Mouse (Mus musculus) mature B cell (primary cell): ENCODE measurements at regions not wholly inside any gene's neighbourhood (a gene's known extent, or its start where the extent isn't known, plus 50 kb on each side); places are given as distances from the start of the nearest gene placed in this dataset.

ENCODE experiments used
- in situ Hi-C: fragments of 300-500 bp; cut with MboI; formaldehyde crosslinking; loops from 2 replicates; pipeline ENCODE4 v1.14.3; 2019

DNA sequence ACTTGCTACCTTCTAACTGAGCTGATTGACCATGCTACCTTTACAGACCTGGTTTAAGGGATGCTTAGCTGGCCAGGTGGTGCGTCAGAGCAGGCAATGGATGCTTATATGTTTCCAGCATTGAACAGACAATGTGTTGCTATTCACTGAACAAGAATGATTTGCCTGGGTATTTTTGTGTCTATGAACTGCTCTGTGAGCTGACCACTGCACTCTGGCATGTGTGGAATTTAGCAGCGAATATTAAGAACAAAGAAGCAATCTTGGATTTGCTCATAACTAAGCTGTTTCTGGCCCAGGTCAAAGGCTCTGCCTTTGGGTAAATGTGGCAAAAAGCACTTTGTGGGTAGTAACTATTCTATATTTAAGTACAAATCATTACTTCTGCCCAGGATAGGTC is 58.3 kb upstream of the Ccdc39 start:
- in situ Hi-C loops = no loop called here

DNA sequence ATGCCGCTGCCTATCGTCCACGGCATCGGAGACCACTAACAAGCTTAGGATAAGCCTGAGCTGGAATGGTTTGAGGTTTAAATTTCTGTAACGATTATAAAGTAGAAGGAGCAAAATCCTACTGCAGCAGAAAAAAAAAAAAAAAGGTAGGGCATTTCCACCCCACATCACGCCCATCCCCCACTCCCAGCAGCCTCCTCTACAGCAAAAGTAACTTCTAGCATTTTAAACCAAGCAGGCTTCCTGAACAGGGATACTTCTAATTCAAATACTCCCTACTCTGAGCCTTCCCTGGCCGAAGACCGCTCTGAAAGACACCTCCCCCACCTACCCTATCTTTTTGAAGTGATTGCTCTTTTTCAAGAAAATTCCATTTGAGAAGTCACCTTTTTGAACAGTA is 59.2 kb upstream of the Ccdc39 start:
- in situ Hi-C loops = no loop called here

- in situ Hi-C loops = no loop called here
Measured at GRCm38 (mm10) chr3:33903816-33904215, 59.7 kb upstream of the Ccdc39 start.

DNA sequence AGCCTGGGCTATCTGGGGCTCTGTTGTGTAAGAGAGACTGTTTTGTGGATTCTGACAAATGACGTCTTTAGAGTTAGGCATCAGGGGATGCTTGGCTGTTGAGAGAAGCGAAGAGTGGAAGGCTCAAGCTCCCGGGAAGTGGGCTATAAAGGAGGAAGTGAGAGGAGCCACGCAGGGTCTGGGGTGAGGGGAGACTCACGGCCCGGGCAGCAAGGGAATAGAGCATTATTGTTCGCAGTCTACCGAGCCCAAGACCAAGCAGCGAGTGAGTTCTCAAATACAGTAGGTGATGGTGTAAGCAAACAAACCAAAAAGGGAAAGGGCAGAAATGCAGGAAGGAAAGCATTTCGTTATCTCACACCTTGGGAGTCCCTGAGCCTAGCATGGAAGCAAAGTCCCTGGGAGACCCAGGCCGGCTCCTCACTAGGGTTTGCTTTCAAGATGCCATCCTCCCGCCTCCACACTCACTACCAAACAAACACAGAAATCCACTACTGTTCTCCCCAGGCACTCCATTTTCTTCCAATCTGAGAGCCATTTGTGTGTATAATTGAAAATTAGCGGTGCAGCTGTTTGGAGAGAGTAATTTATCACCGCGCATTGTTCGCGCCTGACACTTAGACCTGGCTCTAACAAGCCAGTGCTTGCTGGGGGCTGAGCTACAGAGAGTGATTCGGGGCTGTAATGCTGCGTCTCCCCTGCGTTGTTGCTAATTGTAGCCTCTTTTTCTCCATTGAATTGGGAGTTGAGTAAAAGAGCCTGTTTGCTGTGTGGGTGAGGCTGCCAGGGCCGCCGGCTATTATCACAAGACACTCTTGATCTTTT is 61.0 kb upstream of the Ccdc39 start:
- in situ Hi-C loops = no loop called here

DNA sequence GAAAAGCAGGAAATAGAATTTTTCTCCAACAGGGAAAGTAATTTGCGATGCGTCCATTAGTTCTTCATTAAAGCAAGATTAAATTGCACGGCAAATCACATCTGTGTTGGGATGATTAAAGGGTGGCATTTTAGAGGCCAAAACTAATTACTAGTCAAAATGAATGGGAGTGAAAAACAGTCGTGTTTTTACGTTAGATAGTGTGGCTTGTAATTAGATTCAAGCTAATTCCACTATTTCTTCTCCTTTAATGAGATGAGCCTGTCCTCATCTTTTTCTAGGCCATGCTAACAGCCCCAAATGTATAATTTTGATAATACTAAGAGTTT is 61.5 kb upstream of the Ccdc39 start:
- in situ Hi-C loops = no loop called here

GRCm38 (mm10) chr3:33907061-33907460 is 63.0 kb upstream of the Ccdc39 start:
- in situ Hi-C loops = no loop called here

GRCm38 (mm10) chr3:33911559-33911958 is 67.4 kb upstream of the Ccdc39 start:
- in situ Hi-C loops = no loop called here

- in situ Hi-C loops = no loop called here
Measured at GRCm38 (mm10) chr3:33913470-33913869, 69.4 kb upstream of the Ccdc39 start.

DNA sequence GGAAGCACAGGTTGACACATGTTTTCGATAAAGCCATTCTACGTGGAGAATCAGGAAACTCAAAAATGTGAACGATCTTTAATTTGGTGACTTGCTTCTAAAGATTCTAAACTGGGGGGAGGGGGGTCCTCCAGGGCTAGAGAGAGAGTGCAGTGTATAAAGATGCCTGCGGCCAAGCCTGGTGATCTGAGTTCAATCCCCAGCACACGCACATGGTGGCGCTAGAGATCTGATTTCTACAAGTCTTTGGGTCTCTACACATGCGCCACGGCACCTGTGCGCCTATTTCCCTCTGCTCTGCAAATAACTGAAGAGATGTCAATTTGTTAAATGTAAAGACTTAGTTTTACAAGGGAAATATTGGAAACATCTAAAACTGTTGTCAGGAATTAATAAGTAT is 70.3 kb upstream of the Ccdc39 start:
- in situ Hi-C loops = no loop called here

DNA sequence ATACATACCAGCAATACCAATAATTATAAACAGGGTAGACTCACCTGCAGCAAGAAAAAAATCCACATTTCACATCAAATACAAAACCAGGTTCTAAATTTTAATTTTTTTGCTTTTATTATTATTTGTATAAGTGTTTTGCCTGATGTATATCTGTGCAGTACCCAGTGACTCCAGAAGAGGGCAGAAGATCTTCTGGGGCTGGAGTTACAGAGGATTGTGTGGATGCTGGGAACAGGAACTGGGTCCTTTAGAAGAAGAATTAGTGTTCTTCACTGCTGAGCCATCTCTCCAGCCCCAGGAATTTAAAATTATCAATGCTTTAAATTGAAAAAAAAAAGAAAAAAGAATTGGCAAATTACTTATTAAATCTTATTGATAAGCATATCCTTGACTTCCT is 71.7 kb upstream of the Ccdc39 start:
- in situ Hi-C loops = no loop called here

DNA sequence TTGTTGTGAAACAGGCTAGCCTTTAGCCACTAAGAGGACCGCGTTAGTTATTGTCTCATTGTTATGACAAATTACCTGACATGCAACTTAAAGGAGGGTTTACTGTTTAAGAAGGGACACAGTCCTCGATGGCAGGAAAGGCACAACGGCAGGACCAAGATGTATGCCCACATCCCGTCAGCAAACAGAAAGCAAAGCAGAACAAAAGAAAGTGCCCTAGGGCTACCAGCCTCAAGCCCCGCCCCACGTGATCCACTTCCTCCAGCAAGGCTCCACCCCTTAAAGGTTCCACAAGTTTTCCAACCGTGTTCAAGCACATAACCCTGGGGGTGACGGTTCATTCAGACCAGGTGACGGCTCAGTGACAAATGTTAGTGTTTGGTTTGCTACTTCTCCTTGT is 72.2 kb upstream of the Ccdc39 start:
- in situ Hi-C loops = no loop called here

DNA sequence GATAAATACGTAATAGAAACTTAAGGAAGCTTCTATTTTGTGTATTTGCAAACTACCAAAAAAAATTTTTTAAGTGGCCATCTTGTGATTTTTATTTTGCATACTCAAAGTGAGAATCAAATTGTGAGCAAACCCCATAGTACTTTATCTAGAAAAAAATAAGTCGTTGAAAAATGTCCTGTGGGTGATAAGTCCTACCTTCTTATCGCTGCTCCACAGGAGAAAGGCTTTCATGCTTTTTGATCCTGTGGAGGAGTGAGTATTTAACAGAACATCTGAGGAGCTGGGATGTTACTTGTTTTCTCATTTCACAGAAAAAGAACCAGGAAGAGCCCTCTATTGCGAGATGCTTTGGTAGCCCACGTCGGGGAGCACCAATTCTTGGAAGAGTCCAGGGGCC is 72.7 kb upstream of the Ccdc39 start:
- in situ Hi-C loops = no loop called here

DNA sequence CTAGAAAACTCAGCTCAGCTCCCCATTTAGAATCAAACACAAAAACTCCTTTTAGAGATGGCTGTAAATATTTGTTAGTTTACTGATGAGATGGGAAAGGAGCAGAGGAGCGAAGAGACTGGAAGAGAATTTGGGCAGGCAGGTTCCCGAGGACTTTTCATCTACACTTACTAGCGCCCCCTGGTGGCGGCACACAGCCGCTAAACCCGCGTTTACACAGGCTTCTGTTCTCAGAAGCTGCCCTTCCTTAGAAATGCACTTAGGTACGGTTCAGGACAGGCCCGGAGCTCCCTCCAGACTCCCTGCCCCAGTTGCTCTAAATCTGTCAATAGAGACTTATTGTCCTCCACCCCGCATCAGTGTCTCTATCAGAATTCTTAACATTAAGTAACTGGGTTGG is 74.7 kb upstream of the Ccdc39 start:
- in situ Hi-C loops = no loop called here

GRCm38 (mm10) chr3:33925072-33925471 is 81.0 kb upstream of the Ccdc39 start:
- in situ Hi-C loops = no loop called here

DNA sequence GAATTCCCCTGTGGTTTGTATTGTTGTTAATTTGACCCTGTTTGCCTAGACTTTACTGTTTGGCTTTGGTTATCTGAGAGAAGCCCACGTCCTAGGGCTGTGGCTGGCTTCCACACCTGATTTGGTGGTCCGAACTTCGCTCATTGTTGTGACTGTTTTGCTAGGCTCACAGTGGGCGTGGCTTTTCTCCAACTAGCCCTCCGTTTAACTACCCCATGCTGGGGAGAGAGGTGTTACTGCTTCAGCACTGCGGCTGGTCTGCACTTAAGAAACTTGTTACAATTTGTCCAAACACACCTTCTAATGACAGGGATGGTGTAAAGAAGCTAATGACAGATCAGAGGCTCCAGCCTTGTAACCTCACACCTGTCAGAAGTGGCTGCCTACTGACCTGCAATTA is 64.7 kb upstream of the Fxr1 start:
- in situ Hi-C loops = loop anchor here (25.0 kb wide), 1 partner anchor 1532 kb away; no protein-coding TSS in a partner anchor

- in situ Hi-C loops = loop anchor here (25.0 kb wide), 1 partner anchor 1531 kb away; no protein-coding TSS in a partner anchor
Measured at GRCm38 (mm10) chr3:33955854-33956624, 63.7 kb upstream of the Fxr1 start.

DNA sequence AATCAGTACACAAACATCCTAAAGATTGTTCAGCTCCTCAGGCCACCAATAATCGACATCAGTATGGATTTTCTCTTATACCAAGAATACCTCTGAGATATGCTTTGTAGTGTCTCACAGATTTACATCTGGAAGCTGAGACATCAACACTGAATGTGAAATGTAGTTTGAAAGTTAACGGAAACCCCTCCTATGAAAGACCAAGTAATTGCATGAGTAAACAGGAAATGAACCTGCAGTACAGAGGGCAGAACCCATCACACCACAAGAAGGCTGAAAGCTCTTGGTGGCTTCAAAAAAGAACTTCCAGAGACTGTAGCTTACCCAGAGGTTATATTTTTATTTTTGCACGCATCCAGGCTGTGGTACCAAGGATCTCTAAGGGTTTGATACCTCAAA is 63.1 kb upstream of the Fxr1 start:
- in situ Hi-C loops = loop anchor here (25.0 kb wide), 1 partner anchor 1531 kb away; no protein-coding TSS in a partner anchor

DNA sequence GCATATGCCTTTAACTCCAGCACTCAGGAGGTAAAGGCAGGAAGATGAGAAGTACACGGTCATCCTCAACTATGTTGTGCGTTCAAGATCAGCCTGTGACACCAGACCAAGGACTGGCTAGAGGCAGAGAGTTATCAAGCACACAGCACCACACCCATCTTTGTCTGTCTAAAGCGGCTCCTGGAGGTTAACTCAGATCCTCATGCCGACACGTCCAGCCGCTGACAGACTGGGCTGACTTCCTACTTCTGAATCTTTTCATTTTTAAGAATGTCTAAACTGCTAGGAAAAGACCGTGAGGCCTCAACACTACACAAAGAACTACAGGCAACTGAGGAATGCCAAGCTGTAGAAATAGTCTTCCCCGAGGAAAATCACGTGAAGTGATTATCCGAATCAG is 62.1 kb upstream of the Fxr1 start:
- in situ Hi-C loops = loop anchor here (25.0 kb wide), 1 partner anchor 1530 kb away; no protein-coding TSS in a partner anchor

DNA sequence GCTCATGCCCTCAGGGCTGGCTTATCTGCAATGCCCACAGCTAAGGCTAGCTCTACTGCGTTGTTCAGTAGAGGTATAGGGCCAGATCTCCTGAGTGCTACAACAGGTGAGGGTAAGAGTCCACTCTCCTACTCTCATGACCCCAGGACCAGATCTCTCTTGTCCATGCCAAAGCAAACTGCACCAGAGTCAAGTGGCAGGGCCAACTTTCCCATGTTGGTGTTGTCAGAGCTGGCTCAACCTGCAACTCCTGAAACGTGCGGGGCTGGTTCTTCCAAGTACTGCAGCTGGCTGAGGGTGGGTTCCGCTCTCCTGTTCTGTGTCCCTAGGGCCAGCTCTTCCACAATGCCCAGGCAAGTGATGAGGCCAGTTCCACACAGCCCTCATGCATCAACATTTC is 61.5 kb upstream of the Fxr1 start:
- in situ Hi-C loops = loop anchor here (25.0 kb wide), 1 partner anchor 1529 kb away; no protein-coding TSS in a partner anchor

GRCm38 (mm10) chr3:33960211-33960610 is 59.5 kb upstream of the Fxr1 start:
- in situ Hi-C loops = loop anchor here (25.0 kb wide), 1 partner anchor 1527 kb away; no protein-coding TSS in a partner anchor

DNA sequence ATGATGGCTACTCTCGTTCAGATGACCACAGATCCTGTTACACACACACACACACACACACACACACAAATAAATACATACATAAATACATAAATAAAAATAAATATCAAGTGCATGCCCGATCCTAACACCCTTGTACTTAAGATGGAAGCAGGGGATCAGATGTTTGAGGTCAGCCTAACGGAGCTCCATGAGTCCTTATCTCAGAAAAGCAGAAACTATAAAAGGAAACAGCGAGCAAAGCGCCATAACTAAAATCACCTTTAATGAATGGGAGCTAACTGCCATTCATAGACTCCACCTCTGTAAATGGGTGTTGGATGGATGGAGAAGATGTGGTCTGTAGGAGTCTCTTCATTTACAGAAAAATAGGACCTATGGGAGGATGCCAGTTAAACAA is 56.8 kb upstream of the Fxr1 start:
- in situ Hi-C loops = loop anchor here (25.0 kb wide), 1 partner anchor 1524 kb away; no protein-coding TSS in a partner anchor

DNA sequence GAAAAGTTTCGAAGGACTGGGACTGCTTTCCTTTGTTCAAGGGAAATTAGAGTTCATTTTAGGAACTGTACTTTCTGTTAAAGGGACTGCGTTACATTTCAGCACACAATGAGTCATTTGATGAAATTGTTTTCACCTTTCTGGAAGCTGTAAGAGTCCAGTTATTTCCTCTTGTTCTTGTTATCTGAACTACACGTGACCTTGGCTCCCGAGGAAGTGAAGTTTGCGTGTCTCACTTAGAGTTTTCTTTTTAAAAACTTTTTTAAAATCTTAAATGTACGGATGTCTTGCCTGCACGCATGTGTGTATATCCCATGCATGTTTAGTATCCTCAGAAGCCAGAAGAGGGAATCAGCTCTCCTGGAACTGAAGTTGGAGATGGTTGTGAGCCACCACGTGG is 52.6 kb upstream of the Fxr1 start:
- in situ Hi-C loops = loop anchor here (25.0 kb wide), 1 partner anchor 1520 kb away; no protein-coding TSS in a partner anchor
